Mouse (Mus musculus) forebrain, embryonic 10.5 days (tissue): ENCODE data around the gene Fam83e. TPM values are rescaled to one million over a fixed set of nuclear protein-coding genes. Genes with fewer than 3 reads are reported as not detected.
A peak's percentile ranks its signal among the peaks of the same experiment; 100 is the strongest.

Source experiments
- DNase-seq: peaks from one replicate; pipeline ENCODE4 v3.0.0-alpha.2; 2017; ENCODE audit warnings: low spot score; ENCODE audit errors: extremely low spot score
- H3K27ac ChIP-seq: fragments of 300-500 bp; sonication (generic); 2 replicates; pipeline ENCODE4 v1.5.1; 2016; ENCODE audit warnings: mild to moderate bottlenecking
- H3K27me3 ChIP-seq: fragments of 300-500 bp; sonication (generic); 2 replicates; pipeline ENCODE4 v1.6.1; 2016; ENCODE audit warnings: mild to moderate bottlenecking; ENCODE audit not compliant: poor library complexity, severe bottlenecking
- H3K36me3 ChIP-seq: fragments of 300-500 bp; sonication (generic); replicated peaks from 2 replicates; pipeline ENCODE4 v1.6.1; 2016; ENCODE audit warnings: mild to moderate bottlenecking, moderate library complexity
- H3K4me1 ChIP-seq: fragments of 300-500 bp; sonication (generic); 2 replicates; pipeline ENCODE4 v1.6.1; 2016
- H3K4me3 ChIP-seq: fragments of 300-500 bp; sonication (generic); 2 replicates; pipeline ENCODE4 v1.5.1; 2016; ENCODE audit warnings: mild to moderate bottlenecking, moderate library complexity
- H3K9me3 ChIP-seq: fragments of 300-500 bp; sonication (generic); 2 replicates; pipeline ENCODE4 v1.6.1; 2016; ENCODE audit warnings: mild to moderate bottlenecking, moderate library complexity
- WGBS: fragments of 180-500 bp; shearing (Covaris S2); methylation state at CpG from one replicate; pipeline ENCODE4 v1.1.7; 2016; 5-methylcytosine and 5-hydroxymethylcytosine counted together
- polyA plus RNA-seq: library from polyadenylated mRNA; unstranded; fragments of >200 nt; fragmentation: Nextera tagmentation; extraction: Ambion mirVana; gene quantifications from 2 replicates; pipeline ENCODE4 v1.2.1, GENCODE M21; 2016

Fam83e gene
- polyA plus RNA-seq, 1 experiment from 2014 or later, result 3.3 TPM

- no peak overlapping the region for H3K27ac ChIP-seq
- peaks cover 76% of the 10 kb centered on the region for H3K36me3 ChIP-seq
- no peak overlapping the region for H3K4me3 ChIP-seq
- no peaks in the 10 kb centered on the region for H3K27me3 ChIP-seq
- 77% methylated on average over 7 of the region's 7 CpGs for WGBS
- H3K4me1 ChIP-seq, result peaks cover 36% of the 10 kb centered on the region
- no peak for DNase-seq
- H3K9me3 ChIP-seq, result no peaks in the 10 kb centered on the region
These were observed 191 bp downstream of the Fam83e start for GRCm38 (mm10) chr7:45721234-45721571.

- Histone ChIP-seq H3K27ac (no peak overlapping the region), H3K36me3 (peaks cover 82% of the 10 kb centered on the region), H3K4me3 (no peak overlapping the region; the same call in 1 of the 2 replicates), H3K4me1 (peaks cover 30% of the 10 kb centered on the region), H3K27me3 (no peaks in the 10 kb centered on the region), H3K9me3 (no peaks in the 10 kb centered on the region)
- DNase-seq, result no peak
- 73% methylated on average over 13 of the region's 13 CpGs for WGBS
These were observed 783 bp downstream of the Fam83e start for GRCm38 (mm10) chr7:45721642-45722347.

DNA sequence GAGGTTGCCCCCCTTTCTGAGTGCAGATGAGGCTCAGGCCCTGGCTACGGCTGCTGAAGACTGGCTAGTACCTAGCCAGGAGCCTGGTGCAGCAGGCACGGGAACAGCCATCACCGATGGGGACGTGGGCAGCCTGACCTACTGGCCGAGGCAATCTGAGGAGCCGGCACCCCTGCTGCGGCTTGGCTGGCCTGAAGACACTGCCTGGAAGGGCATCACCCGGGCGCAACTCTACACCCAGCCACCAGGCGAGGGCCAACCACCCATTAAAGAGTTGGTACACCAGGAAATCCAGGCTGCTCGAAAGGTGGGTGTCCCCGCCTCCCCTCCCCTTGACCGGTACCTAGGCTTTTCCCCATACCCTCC lies 1.3 kb downstream of the Fam83e start:
- no peaks in the 10 kb centered on the region for H3K9me3 ChIP-seq
- no peak overlapping the region for H3K27ac ChIP-seq
- 86% methylated on average over 13 of the region's 13 CpGs for WGBS
- peaks cover 25% of the 10 kb centered on the region for H3K4me1 ChIP-seq
- H3K36me3 ChIP-seq, result peaks cover 87% of the 10 kb centered on the region
- H3K4me3 ChIP-seq, result no peak overlapping the region; the same call in none of the 2 replicates
- no peaks in the 10 kb centered on the region for H3K27me3 ChIP-seq
- DNase-seq, result no peak

- Histone ChIP-seq H3K4me1 (peaks cover 25% of the 10 kb centered on the region), H3K27me3 (no peaks in the 10 kb centered on the region), H3K9me3 (no peaks in the 10 kb centered on the region), H3K4me3 (no peak overlapping the region), H3K27ac (no peak overlapping the region), H3K36me3 (peaks cover 97% of the 10 kb centered on the region)
- WGBS, result 91% methylated on average over 4 of the region's 4 CpGs
- no peak for DNase-seq
These were observed 2.3 kb downstream of the Fam83e start for GRCm38 (mm10) chr7:45723301-45723700.

DNA sequence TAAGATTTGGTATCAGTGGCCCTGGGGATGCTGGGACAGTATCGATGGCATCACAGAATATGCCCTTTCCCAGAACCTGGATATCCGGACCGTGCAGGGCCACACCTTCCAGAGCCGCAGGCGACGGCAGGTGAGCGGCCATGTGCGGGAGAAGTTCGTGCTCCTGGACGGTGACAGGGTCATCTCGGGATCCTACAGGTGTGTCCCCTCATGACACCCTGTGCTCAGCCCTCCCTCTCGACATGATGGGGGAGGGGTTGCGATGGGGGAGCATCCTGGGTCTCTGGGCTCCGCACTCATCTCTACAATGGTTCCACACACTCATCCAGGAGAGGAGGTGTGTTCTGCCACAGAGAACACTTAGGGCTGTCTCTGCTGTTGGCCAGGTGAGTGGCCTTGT lies 2.8 kb downstream of the Fam83e start:
- no peak overlapping the region for H3K4me3 ChIP-seq
- H3K27me3 ChIP-seq, result no peaks in the 10 kb centered on the region
- WGBS, result 93% methylated on average over 14 of the region's 14 CpGs
- H3K4me1 ChIP-seq, result peaks cover 23% of the 10 kb centered on the region
- H3K36me3 ChIP-seq, result peaks cover 100% of the 10 kb centered on the region
- no peak overlapping the region for H3K27ac ChIP-seq
- no peaks in the 10 kb centered on the region for H3K9me3 ChIP-seq
- DNase-seq, result no peak

- peaks cover 100% of the 10 kb centered on the region for H3K36me3 ChIP-seq
- peaks cover 17% of the 10 kb centered on the region for H3K4me1 ChIP-seq
- 93% methylated on average over 9 of the region's 9 CpGs for WGBS
These were observed 4.1 kb downstream of the Fam83e start for GRCm38 (mm10) chr7:45725151-45725550.

GRCm38 (mm10) chr7:45725713-45726112 lies 4.7 kb downstream of the Fam83e start, which contains the start of gene Spaca4:
TSS of gene Spaca4 (minus strand) at chr7:45725813.
- Histone ChIP-seq H3K9me3 (no peaks in the 10 kb centered on the region), H3K36me3 (peaks cover 98% of the 10 kb centered on the region), H3K27ac (no peak within 1 kb of the TSS), H3K4me3 (no peak within 1 kb of the TSS), H3K27me3 (no peaks in the 10 kb centered on the region), H3K4me1 (peaks cover 17% of the 10 kb centered on the region)
- DNase-seq, result no peak
- 91% methylated on average over 11 of the region's 11 CpGs for WGBS

More at GRCm38 (mm10) chr7:45725151-45725550, 4.1 kb downstream of the Fam83e start:
- no peak for DNase-seq
- Histone ChIP-seq H3K27ac (no peak overlapping the region), H3K4me3 (no peak overlapping the region), H3K9me3 (no peaks in the 10 kb centered on the region), H3K27me3 (no peaks in the 10 kb centered on the region)

- no peaks in the 10 kb centered on the region for H3K9me3 ChIP-seq
- no peaks in the 10 kb centered on the region for H3K27me3 ChIP-seq
- peaks cover 91% of the 10 kb centered on the region for H3K36me3 ChIP-seq
- 94% methylated on average over 10 of the region's 10 CpGs for WGBS
- peaks cover 20% of the 10 kb centered on the region for H3K4me1 ChIP-seq
- no peak overlapping the region for H3K27ac ChIP-seq
- no peak for DNase-seq
- no peak overlapping the region for H3K4me3 ChIP-seq
These were observed 5.4 kb downstream of the Fam83e start for GRCm38 (mm10) chr7:45726419-45726818.

GRCm38 (mm10) chr7:45727625-45728024 lies 6.6 kb downstream of the Fam83e start:
- no peaks in the 10 kb centered on the region for H3K27me3 ChIP-seq
- peaks cover 79% of the 10 kb centered on the region for H3K36me3 ChIP-seq
- WGBS, result 92% methylated on average over 3 of the region's 3 CpGs
- no peak overlapping the region for H3K4me3 ChIP-seq
- no peaks in the 10 kb centered on the region for H3K9me3 ChIP-seq
- H3K27ac ChIP-seq, result no peak overlapping the region
- no peak for DNase-seq
- peaks cover 22% of the 10 kb centered on the region for H3K4me1 ChIP-seq

DNA sequence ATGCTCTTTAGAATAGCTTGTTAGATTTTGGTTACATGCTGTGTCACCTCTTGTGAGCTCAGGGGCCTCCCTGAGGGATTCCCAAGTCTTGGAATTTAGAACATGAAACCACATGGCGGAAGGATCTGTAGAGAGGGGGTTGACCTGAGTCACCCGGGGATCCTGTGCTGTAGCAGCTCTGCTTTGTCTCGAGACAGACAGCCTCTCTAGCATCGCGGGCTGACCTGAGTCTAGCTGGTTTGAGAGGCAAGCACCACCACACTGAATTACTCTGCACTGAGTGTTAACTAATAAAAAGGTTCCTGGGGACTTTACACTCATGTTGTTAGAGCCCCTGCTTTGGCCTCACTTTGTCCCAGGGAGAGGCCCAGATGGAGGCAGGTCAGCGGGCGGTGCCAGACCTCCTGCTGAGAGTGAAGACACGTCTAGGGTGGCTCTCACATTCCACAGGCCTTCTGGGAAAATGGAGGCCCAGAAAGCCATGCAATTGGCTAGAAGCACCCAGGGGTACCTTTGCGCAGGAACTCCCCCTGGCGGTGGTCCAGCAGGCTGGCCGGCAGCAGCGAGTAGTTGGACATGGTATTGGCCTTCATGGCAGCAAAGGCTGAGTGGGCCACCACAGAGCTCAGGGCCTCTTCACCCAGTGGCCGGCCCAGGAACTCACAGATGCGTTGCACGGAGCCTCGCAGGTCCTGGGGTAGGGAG lies 9.9 kb downstream of the Fam83e start:
- WGBS, result 14% methylated on average over 16 of the region's 16 CpGs
- Histone ChIP-seq H3K27ac (peak overlapping the region; percentile 58), H3K4me1 (peaks cover 22% of the 10 kb centered on the region), H3K27me3 (no peaks in the 10 kb centered on the region), H3K9me3 (no peaks in the 10 kb centered on the region), H3K4me3 (no peak overlapping the region), H3K36me3 (peaks cover 46% of the 10 kb centered on the region)
- DNase-seq, result peak; percentile 77

DNA sequence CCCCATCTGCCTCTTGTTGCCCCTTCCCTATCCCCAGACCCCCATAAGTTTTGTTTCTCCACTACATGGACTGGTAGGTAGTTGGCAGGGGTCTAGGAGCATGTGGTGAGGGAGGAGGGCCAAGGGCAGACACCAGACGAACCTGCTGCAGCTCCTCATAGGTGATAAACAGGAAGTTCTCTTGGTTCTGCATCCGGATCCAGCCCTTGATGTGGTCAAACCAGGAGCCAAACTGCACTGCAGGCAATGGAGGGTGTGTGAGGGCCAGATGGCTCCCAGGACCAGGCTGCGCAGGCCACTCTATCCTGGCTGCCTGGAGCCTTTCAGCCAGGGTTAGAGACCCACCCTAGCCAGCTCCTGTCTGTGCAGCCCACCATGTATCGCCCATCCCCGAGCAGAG lies 12.5 kb downstream of the Fam83e start:
- Histone ChIP-seq H3K27ac (no peak overlapping the region), H3K27me3 (no peaks in the 10 kb centered on the region), H3K4me3 (no peak overlapping the region), H3K9me3 (no peaks in the 10 kb centered on the region), H3K36me3 (peaks cover 20% of the 10 kb centered on the region), H3K4me1 (peaks cover 22% of the 10 kb centered on the region)
- 86% methylated on average over 5 of the region's 5 CpGs for whole genome bisulfite sequencing
- DNase-seq, result no peak

DNA sequence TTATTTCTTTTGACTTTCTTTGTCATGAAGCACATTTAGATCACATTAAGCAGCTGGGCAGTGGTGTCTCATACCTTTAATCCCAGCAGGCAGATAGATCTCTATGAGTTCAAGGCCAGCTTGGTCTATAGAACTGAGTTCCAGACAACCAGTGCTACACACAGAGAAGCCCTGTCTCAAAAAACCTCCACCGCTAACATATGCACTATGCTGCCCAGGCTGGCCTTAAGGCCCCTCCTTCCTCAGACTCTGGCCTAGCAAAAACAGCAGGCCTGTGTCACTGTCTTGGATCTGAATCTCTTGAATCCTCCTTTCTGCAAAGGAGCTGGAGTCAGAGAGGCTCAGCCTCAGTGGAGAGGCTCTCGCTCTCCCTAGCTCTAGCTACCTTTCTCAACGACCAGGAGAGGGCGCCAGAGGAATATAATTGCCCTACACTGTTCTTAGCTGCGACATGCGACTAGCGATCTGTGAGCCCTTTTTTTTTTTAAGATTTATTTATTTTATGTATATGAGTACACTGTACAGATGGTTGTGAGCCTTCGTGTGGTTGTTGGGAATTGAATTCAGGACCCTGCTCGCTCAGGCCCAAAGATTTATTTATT lies 18.3 kb downstream of the Fam83e start:
- Histone ChIP-seq H3K9me3 (no peaks in the 10 kb centered on the region), H3K4me3 (no peak overlapping the region), H3K27me3 (peaks cover 21% of the 10 kb centered on the region), H3K27ac (no peak overlapping the region), H3K36me3 (no peaks in the 10 kb centered on the region), H3K4me1 (peaks cover 10% of the 10 kb centered on the region; the same call in 1 of the 2 replicates)
- WGBS, result 11% methylated on average over 9 of the region's 9 CpGs
- peak; percentile 77 for DNase-seq

DNA sequence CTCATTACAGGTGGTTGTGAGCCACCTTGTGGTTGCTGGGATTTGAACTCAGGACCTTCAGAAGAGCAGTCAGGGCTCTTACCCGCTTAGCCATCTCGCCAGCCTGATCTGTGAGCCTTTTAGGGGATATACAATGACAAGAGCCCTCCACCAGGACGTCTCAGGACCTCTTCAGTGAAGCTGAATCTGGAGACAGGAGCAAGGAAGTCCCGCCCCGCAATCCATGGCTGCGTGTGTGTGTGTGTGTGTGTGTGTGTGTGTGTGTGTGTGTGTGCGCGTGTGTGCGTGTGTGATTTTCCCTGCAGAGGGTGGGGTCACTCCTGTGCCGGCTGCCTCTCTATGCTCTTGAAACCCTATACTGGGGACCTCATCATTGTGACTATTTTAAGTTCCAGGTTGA lies 18.8 kb downstream of the Fam83e start:
- Histone ChIP-seq H3K36me3 (no peaks in the 10 kb centered on the region), H3K27me3 (peaks cover 21% of the 10 kb centered on the region), H3K27ac (no peak overlapping the region), H3K9me3 (no peaks in the 10 kb centered on the region), H3K4me3 (no peak overlapping the region), H3K4me1 (peaks cover 10% of the 10 kb centered on the region; the same call in 1 of the 2 replicates)
- WGBS, result 75% methylated on average over 10 of the region's 10 CpGs
- DNase-seq, result no peak
